Mouse (Mus musculus) megakaryocyte, embryonic 14.5 days (primary cell): ENCODE data around the gene Ece1.

ENCODE experiments used
- FLI1 ChIP-seq: IDR thresholded peaks from 2 replicates; pipeline ENCODE4 v1.6.1; 2012; ENCODE audit warnings: low read length, inconsistent platforms, mixed read lengths
- GATA1 ChIP-seq: IDR thresholded peaks from 3 replicates; pipeline ENCODE4 v1.6.1; 2012; ENCODE audit warnings: mixed read lengths, low read length, inconsistent platforms, borderline replicate concordance

GRCm38 (mm10) chr4:137815473-137815872 is 46.6 kb upstream of the Ece1 start:
- TF ChIP-seq GATA1 (no peak), FLI1 (no peak)
